Mouse (Mus musculus) hindbrain, embryonic 12.5 days (tissue): Measurements from ENCODE around the gene Efhc1. TPM values are rescaled to one million over a fixed set of nuclear protein-coding genes. Genes with fewer than 3 reads are reported as not detected.
A peak's percentile ranks its signal among the peaks of the same experiment; 100 is the strongest.

Experiments used
- ATAC-seq: fragments of 200-750 bp; cut with Nextera tagmentation; 2 replicates; pipeline ENCODE4 v1.8.0; 2017; ENCODE audit warnings: moderate TSS enrichment; ENCODE audit not compliant: low FRiP score
- H3K27ac ChIP-seq: fragments of 300-500 bp; sonication (generic); 2 replicates; pipeline ENCODE4 v1.5.1; 2016; ENCODE audit warnings: mild to moderate bottlenecking
- H3K27me3 ChIP-seq: fragments of 300-500 bp; sonication (generic); 2 replicates; pipeline ENCODE4 v1.6.1; 2016; ENCODE audit warnings: mild to moderate bottlenecking
- H3K36me3 ChIP-seq: fragments of 300-500 bp; sonication (generic); 2 replicates; pipeline ENCODE4 v1.6.1; 2016; ENCODE audit warnings: mild to moderate bottlenecking
- H3K4me1 ChIP-seq: fragments of 300-500 bp; sonication (generic); 2 replicates; pipeline ENCODE4 v1.6.1; 2016
- H3K4me2 ChIP-seq: fragments of 300-500 bp; sonication (generic); replicated peaks from 2 replicates; pipeline ENCODE4 v1.6.1; 2016; ENCODE audit warnings: mild to moderate bottlenecking
- H3K4me3 ChIP-seq: fragments of 300-500 bp; sonication (generic); 2 replicates; pipeline ENCODE4 v1.5.1; 2016; ENCODE audit warnings: mild to moderate bottlenecking
- H3K9ac ChIP-seq: fragments of 300-500 bp; sonication (generic); 2 replicates; pipeline ENCODE4 v1.6.1; 2016; ENCODE audit warnings: mild to moderate bottlenecking, moderate library complexity
- H3K9me3 ChIP-seq: fragments of 300-500 bp; sonication (generic); replicated peaks from 2 replicates; pipeline ENCODE4 v1.6.1; 2016; ENCODE audit warnings: mild to moderate bottlenecking
- WGBS: fragments of 180-500 bp; shearing (Covaris S2); methylation state at CpG from one replicate; pipeline ENCODE4 v1.1.7; 2016; 5-methylcytosine and 5-hydroxymethylcytosine counted together
- polyA plus RNA-seq: library from polyadenylated mRNA; unstranded; fragments of >200 nt; fragmentation: Nextera tagmentation; extraction: Ambion mirVana; gene quantifications from 2 replicates; pipeline ENCODE4 v1.2.1, GENCODE M21; 2016

Gene Efhc1
- polyA plus RNA-seq, result 4.4 and 4.5 TPM in 2 replicates

DNA sequence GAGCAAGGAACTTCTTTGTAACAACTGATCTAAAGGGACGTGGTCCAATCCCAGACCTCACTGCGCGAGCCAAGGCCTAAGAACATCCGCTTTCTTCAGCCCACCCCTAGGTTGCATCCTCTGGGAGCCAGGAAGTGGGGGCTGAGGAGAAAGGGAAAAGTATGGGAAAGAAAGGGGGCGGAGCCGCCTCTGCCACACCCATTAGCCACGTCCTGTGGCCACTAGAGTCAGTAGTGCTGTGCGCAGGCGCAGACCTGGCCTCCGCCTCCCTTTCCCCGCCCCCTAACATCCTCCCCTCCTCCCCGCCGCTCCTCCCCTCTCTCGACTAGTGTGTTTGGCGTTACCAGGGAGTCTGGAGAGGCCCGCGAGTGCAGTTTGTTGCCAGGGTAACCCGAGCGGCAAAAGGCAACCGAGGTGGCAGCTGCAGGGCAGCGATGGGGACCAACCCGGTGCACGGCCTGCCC, at the start of gene Efhc1:
Efhc1 (plus strand) TSS at position 327 of the 464 bp plus-strand sequence.
- no peaks in the 10 kb centered on the region for H3K9me3 ChIP-seq
- H3K36me3 ChIP-seq, result no peaks in the 10 kb centered on the region
- peak within 1 kb of the TSS; percentile 49 for H3K4me3 ChIP-seq
- H3K27me3 ChIP-seq, result no peaks in the 10 kb centered on the region
- ATAC-seq, result peak; percentile 99
- H3K27ac ChIP-seq, result peak within 1 kb of the TSS; percentile 87
- WGBS, result 1% methylated on average over 18 of the region's 23 CpGs
- peaks cover 7% of the 10 kb centered on the region for H3K4me1 ChIP-seq
- H3K9ac ChIP-seq, result peak within 1 kb of the TSS; percentile 70
- peak within 1 kb of the TSS; percentile 68 for H3K4me2 ChIP-seq

DNA sequence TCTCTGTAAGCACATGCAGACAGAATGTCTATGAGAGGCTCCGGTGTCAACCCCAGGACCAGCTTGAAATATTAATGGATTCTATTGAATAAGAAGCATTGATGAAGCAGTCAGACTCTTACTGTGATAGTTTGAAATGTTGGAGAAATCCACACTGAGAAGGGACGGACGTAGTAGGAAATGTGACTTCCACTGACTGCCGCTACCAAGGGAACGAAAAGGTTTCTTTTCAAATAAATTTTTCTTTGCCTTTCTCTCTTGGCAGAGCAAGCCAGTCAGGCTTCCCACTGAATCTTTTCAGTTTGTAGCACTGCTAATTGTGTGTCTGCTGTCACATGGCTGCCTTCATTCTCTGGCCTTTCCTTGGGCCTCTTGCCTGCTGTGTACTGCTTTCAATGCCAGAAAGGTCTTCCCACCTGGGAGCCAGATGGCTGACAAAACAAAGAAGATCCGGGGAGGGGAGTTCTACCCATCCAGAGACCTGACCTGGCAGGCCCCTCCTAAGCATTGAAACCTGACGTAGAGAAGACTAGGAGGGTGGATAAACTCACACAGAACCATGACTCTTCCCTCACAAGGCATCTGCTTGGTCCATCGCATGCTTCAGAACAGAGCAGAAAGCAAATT, 45.8 kb upstream of the Efhc1 start:
- Histone ChIP-seq H3K9me3 (no peaks in the 10 kb centered on the region), H3K4me3 (no peak overlapping the region), H3K27ac (no peak overlapping the region), H3K27me3 (no peaks in the 10 kb centered on the region), H3K9ac (no peak overlapping the region), H3K4me2 (no peak overlapping the region), H3K36me3 (no peaks in the 10 kb centered on the region), H3K4me1 (peaks cover 18% of the 10 kb centered on the region)
- ATAC-seq, result peak; percentile 57
- 50% methylated on average over 8 of the region's 8 CpGs for WGBS

DNA sequence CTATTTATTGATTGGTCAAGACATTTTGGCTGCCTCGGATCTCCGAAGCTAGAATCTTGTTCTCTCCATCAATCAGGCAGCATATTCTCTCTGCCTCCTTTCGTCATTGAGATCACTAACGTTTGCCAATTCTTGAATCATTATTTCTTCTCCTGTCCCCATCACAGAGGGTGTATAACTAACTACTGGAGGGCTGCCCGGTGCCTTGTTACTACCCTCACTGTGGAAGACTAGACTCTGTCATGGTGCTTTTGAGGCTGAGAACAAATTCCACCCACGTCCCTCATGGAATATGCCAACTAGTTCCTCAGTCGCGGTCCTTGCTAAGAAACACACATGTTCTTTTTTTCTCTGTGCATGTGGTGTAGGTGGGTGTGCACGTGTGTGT, 45.3 kb upstream of the Efhc1 start:
- Histone ChIP-seq H3K27me3 (no peaks in the 10 kb centered on the region), H3K9me3 (no peaks in the 10 kb centered on the region), H3K9ac (no peak overlapping the region), H3K27ac (0 out of 2 replicates have a peak overlapping the region, but pooled peaks have one; percentile 23), H3K4me3 (no peak overlapping the region), H3K4me2 (no peak overlapping the region), H3K4me1 (peaks cover 18% of the 10 kb centered on the region), H3K36me3 (no peaks in the 10 kb centered on the region)
- ATAC-seq, result no peak; the same call in 1 of the 2 replicates
- 80% methylated on average over 9 of the region's 9 CpGs for WGBS

DNA sequence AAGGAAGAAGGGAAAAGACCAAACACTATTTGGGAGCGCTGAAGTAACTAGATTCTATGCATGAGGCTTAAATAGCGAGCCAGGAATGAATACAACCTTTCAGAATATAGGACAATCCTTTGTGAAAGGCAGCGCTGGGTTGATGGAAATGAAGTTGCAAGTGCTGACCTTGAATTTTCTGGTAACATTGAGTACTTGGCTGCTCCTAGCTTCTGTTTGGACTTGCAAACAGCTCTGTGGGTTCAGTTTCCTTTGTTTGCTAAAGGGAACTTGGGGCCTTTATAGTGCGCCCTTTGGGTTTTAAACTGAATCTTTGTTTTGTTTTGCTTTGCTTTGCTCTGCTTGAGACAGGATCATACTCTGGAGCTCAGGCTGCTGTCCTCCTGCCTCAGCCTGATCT, 42.9 kb upstream of the Efhc1 start:
- H3K27ac ChIP-seq, result peak overlapping the region; percentile 52; the same call in 1 of the 2 replicates
- no peaks in the 10 kb centered on the region for H3K27me3 ChIP-seq
- H3K4me2 ChIP-seq, result no peak overlapping the region
- H3K9ac ChIP-seq, result no peak overlapping the region
- peaks cover 22% of the 10 kb centered on the region for H3K4me1 ChIP-seq
- no peak overlapping the region for H3K4me3 ChIP-seq
- no peaks in the 10 kb centered on the region for H3K36me3 ChIP-seq
- 25% methylated on average over 4 of the region's 4 CpGs for WGBS
- no peak for ATAC-seq
- no peaks in the 10 kb centered on the region for H3K9me3 ChIP-seq

DNA sequence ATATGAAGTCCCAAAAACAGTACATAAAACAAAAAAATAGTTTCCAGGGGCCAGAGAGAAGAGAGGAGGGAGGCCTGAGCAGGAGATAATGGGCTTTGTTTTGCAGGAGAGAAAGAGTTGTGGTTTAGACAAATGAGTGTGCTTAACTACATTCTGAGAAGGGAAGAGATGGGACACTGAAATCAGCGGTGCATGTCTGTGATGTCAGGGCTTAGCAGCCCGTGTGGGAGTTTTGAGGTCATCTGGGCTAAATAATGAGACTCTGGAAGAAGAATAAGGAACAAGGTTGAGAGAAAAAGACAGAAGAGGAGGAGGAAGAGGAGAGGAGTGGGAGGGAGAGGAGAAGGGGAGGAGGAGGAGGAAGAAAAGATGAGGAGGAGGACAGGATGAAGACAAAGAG, 39.3 kb upstream of the Efhc1 start:
- H3K9ac ChIP-seq, result no peak overlapping the region
- no peaks in the 10 kb centered on the region for H3K36me3 ChIP-seq
- H3K27ac ChIP-seq, result no peak overlapping the region
- no peaks in the 10 kb centered on the region for H3K9me3 ChIP-seq
- H3K4me3 ChIP-seq, result no peak overlapping the region
- WGBS, result 21% methylated on average over 2 of the region's 2 CpGs
- H3K4me2 ChIP-seq, result no peak overlapping the region
- peaks cover 17% of the 10 kb centered on the region for H3K4me1 ChIP-seq
- H3K27me3 ChIP-seq, result no peaks in the 10 kb centered on the region
- ATAC-seq, result no peak

DNA sequence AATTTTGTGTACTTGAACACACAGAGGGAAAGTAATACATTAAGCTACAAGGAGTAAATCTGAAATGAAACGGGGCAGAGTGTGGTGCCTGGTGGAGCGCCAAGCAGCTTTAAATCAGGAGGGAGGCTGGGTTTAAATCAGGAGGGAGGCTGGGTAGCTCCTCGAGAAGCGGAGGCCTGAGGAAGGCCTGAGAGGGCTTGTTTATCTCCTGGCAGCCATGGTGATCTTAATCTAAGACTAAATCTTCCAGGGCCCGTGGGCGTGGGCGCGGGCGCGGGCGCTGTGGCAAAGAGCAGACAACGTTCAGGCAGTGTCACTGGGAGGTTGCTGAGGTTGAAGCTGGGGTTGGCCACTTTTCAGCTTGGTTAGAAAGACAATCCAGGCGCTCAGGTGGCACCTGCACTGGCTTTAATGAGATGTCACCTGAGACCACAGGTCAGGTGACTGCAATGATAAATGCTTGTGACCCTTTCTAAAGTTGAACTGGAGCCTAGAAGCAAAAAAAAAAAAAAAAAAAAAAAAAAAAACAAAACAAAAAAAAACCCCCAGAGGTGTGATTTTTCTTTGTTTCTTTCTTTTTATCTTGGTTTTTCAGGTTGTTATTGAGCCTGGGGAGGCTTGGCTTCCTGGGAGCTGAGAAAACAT, 38.8 kb upstream of the Efhc1 start:
- WGBS, result 55% methylated on average over 13 of the region's 13 CpGs
- Histone ChIP-seq H3K36me3 (no peaks in the 10 kb centered on the region), H3K4me1 (peaks cover 14% of the 10 kb centered on the region), H3K4me2 (no peak overlapping the region), H3K9me3 (no peaks in the 10 kb centered on the region), H3K9ac (no peak overlapping the region), H3K4me3 (no peak overlapping the region), H3K27me3 (no peaks in the 10 kb centered on the region), H3K27ac (no peak overlapping the region)
- no peak for ATAC-seq

DNA sequence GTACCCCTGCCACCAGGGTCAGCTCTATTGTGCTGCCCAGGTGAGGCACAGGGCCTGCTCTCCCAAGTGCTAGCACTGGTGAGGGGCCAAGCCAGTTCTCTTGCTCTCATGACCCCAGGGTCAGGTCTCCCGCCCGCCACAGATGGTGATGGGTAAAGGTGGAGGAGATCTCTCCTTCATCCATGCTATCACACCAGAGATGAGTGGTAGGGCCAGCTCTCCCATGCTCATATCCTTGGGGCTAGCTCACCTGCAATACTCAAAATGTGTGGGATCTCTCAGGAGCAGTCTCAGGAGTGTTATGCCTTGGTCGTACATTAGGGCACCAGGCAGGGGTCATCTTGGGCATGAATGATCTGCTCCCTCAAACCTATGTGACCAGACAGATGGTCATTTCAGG, 36.7 kb upstream of the Efhc1 start:
- H3K4me3 ChIP-seq, result no peak overlapping the region
- no peaks in the 10 kb centered on the region for H3K36me3 ChIP-seq
- H3K4me2 ChIP-seq, result no peak overlapping the region
- H3K4me1 ChIP-seq, result peaks cover 4% of the 10 kb centered on the region; the same call in 1 of the 2 replicates
- H3K9me3 ChIP-seq, result no peaks in the 10 kb centered on the region
- no peak overlapping the region for H3K9ac ChIP-seq
- 94% methylated on average over 3 of the region's 3 CpGs for whole genome bisulfite sequencing
- H3K27ac ChIP-seq, result no peak overlapping the region
- no peak for ATAC-seq
- H3K27me3 ChIP-seq, result no peaks in the 10 kb centered on the region

DNA sequence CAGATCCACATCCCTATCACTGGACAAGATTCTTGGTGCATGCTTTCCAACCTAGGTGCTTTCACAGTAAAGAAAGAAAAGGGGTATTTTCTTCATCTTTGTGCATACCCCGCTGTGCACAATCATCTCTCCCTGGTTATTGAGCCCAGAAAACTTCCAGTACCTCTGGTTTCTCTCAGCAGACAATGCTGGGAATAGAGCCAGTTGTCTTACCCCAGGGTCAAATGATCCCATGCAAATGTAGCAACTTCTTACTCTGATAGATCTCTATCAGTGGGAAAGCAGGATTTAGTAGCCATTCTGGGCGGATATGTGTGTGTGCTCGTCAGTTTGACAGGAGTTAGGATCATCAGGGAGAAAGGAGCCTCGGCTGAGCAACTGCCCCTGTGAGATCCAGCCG, 35.8 kb upstream of the Efhc1 start:
- H3K9me3 ChIP-seq, result no peaks in the 10 kb centered on the region
- no peak overlapping the region for H3K4me2 ChIP-seq
- WGBS, result 84% methylated on average over 5 of the region's 5 CpGs
- no peaks in the 10 kb centered on the region for H3K27me3 ChIP-seq
- H3K9ac ChIP-seq, result no peak overlapping the region
- H3K4me1 ChIP-seq, result peaks cover 4% of the 10 kb centered on the region; the same call in 1 of the 2 replicates
- no peak overlapping the region for H3K4me3 ChIP-seq
- no peaks in the 10 kb centered on the region for H3K36me3 ChIP-seq
- no peak overlapping the region for H3K27ac ChIP-seq
- no peak for ATAC-seq

DNA sequence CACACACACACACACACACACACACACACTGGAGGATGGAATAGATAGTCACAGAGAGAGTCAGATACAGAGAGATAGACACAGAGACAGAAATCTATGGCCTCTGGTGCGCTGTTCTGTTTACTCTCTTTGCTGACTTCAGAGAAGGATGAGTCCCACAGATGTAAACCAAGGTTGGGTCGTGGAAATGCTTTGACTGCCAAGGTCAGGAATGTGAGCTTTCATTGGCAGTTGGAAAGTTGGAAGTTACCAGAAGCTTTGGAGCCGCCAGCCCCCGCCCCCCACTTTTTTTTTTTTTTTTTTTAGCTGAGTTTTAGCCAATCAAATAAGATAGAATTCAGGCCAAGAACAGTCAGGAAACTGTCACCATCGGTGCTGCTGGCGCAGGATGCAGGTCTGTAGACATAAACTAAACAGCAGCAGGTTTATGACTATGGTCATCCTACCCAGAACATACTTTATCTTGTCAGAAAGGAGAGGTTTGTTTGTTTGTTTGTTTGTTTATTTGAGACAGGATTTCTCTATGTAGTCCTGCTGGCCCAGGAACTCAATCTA, 33.9 kb upstream of the Efhc1 start:
- Histone ChIP-seq H3K4me3 (no peak overlapping the region), H3K27ac (no peak overlapping the region), H3K27me3 (no peaks in the 10 kb centered on the region), H3K9ac (no peak overlapping the region), H3K9me3 (no peaks in the 10 kb centered on the region), H3K4me2 (no peak overlapping the region), H3K36me3 (no peaks in the 10 kb centered on the region), H3K4me1 (peaks cover 2% of the 10 kb centered on the region; the same call in 1 of the 2 replicates)
- ATAC-seq, result no peak
- 85% methylated on average over 6 of the region's 6 CpGs for WGBS

DNA sequence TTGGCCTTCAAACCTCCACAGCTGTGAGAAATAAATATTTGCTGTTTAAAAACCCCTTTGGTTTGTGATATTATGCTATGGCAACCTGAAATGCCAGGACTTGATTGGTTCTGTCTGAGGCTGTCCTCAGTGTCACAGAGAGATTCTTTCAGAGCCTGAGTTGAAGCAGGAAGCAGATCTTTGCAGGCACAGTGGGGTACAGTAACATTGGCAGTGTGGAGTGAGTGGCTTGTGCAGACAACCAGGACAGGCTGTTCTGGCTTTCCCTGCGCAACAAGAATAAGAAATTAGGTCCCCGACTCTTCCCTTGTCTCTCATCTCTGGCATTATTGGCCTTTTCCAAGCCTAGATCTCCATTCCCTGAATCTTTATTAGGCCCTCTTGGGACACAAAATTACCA, 31.7 kb upstream of the Efhc1 start:
- H3K9me3 ChIP-seq, result no peaks in the 10 kb centered on the region
- no peak overlapping the region for H3K4me3 ChIP-seq
- whole genome bisulfite sequencing, result 85% methylated on average over 2 of the region's 2 CpGs
- no peak overlapping the region for H3K9ac ChIP-seq
- no peaks in the 10 kb centered on the region for H3K27me3 ChIP-seq
- no peak overlapping the region for H3K27ac ChIP-seq
- H3K36me3 ChIP-seq, result no peaks in the 10 kb centered on the region
- no peak overlapping the region for H3K4me2 ChIP-seq
- peaks cover 3% of the 10 kb centered on the region for H3K4me1 ChIP-seq
- no peak for ATAC-seq

DNA sequence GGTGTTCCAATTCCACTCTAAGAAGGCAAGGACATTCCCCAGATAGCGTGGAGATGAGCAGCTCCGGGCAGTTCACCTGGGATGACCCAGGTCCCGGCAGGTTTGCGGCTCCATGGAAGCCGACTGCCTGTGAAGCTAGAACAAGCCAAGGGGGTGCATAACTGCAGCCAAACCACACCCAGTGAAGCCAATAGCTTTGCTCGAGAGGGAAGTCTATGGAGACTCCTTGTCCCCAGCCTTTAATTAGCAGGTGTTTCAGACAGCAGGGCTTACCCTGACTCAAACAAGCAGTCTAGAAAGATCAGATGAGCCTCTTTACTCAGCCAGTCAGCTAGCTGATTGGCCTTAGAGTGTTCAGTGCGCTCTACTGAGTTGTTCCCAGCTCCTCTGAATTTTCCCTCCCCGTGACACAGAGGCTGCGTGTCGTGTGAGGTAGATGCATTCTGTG, 30.3 kb upstream of the Efhc1 start:
- Histone ChIP-seq H3K4me3 (no peak overlapping the region), H3K4me2 (no peak overlapping the region), H3K36me3 (no peaks in the 10 kb centered on the region), H3K9ac (no peak overlapping the region), H3K27ac (no peak overlapping the region), H3K9me3 (no peaks in the 10 kb centered on the region), H3K27me3 (no peaks in the 10 kb centered on the region), H3K4me1 (peaks cover 3% of the 10 kb centered on the region)
- no peak for ATAC-seq
- 86% methylated on average over 10 of the region's 10 CpGs for WGBS

DNA sequence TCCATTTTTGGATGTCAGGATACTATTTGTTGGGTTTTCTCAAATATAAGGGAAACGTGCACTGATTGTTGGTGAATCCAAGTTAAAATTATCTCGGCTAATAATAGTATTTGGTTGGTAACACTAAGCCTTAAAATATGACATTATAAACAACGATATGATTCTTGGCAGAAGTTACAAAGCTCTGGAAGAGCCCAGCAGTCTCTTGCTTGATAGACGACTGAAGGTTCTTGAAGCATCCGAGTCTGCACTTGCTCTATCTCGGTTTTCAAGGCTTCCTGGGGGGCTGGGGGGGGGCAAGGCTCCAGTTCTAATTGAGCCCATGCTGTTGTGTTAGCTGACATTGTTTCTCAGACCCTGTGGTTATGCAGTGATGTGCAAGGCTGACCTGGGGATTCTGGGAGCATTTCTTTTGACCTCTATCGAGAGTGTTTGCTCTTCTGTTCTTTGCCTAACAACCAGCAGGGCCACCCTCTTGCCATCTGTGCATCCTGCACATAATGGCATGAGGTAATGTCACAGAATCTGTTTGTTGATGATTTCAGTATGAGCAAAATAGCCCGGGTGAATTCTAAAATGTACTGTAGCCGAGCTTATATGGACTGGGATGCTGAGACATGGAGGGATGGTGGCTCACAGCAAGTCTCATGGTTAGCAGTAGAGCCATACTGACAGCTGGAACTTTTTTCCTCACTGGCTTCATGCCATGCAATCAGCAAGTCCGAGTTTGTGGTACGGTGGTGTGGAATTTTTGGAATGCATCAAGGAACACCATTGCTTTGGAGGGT, 28.6 kb upstream of the Efhc1 start:
- Histone ChIP-seq H3K4me1 (peaks cover 3% of the 10 kb centered on the region), H3K27me3 (no peaks in the 10 kb centered on the region), H3K4me3 (no peak overlapping the region), H3K27ac (no peak overlapping the region), H3K4me2 (no peak overlapping the region), H3K9ac (no peak overlapping the region), H3K36me3 (no peaks in the 10 kb centered on the region), H3K9me3 (no peaks in the 10 kb centered on the region)
- 61% methylated on average over 11 of the region's 11 CpGs for WGBS
- no peak for ATAC-seq
